Mouse (Mus musculus) kidney, embryonic 16.5 days (tissue): Measurements from ENCODE around the gene Grin2d. TPM values are rescaled to one million over a fixed set of nuclear protein-coding genes. Genes with fewer than 3 reads are reported as not detected.

Source experiments
- ATAC-seq: fragments of 200-750 bp; cut with Nextera tagmentation; 2 replicates; pipeline ENCODE4 v1.8.0; 2017; ENCODE audit warnings: moderate TSS enrichment; ENCODE audit not compliant: low FRiP score, low TSS enrichment
- H3K27ac ChIP-seq: fragments of 300-500 bp; sonication (generic); 2 replicates; pipeline ENCODE4 v1.5.1; 2014; ENCODE audit warnings: low read length
- H3K27me3 ChIP-seq: fragments of 300-500 bp; sonication (generic); 2 replicates; pipeline ENCODE4 v1.6.1; 2014; ENCODE audit warnings: low read length, control low read depth, mixed read lengths; ENCODE audit not compliant: insufficient read depth
- H3K36me3 ChIP-seq: fragments of 300-500 bp; sonication (generic); 2 replicates; pipeline ENCODE4 v1.6.1; 2014; ENCODE audit warnings: low read length, control low read depth, mixed read lengths; ENCODE audit not compliant: insufficient read depth
- H3K4me1 ChIP-seq: fragments of 300-500 bp; sonication (generic); 2 replicates; pipeline ENCODE4 v1.6.1; 2014; ENCODE audit warnings: low read length, control low read depth, mixed read lengths; ENCODE audit not compliant: insufficient read depth
- H3K4me2 ChIP-seq: fragments of 300-500 bp; sonication (generic); replicated peaks from 2 replicates; pipeline ENCODE4 v1.6.1; 2014; ENCODE audit warnings: low read depth, low read length
- H3K4me3 ChIP-seq: fragments of 300-500 bp; sonication (generic); 2 replicates; pipeline ENCODE4 v1.5.1; 2014; ENCODE audit warnings: mild to moderate bottlenecking, low read length
- H3K9ac ChIP-seq: fragments of 300-500 bp; sonication (generic); replicated peaks from 2 replicates; pipeline ENCODE4 v1.6.1; 2014; ENCODE audit warnings: low read length
- H3K9me3 ChIP-seq: fragments of 300-500 bp; sonication (generic); 2 replicates; pipeline ENCODE4 v1.6.1; 2016; ENCODE audit warnings: low read length, control low read depth
- WGBS: fragments of 180-500 bp; shearing (Covaris S2); extraction: QIAGEN DNeasy Blood & Tissue Kit; methylation state at CpG from one replicate; pipeline ENCODE4 v1.1.7; 2014; 5-methylcytosine and 5-hydroxymethylcytosine counted together
- polyA plus RNA-seq: library from polyadenylated mRNA; unstranded; fragments of >200 nt; fragmentation: Nextera tagmentation; extraction: Ambion mirVana; gene quantifications from 2 replicates; pipeline ENCODE4 v1.2.1, GENCODE M21; 2015

Grin2d gene
- polyA plus RNA-seq, 1 experiment from 2014 or later, result 0.25 TPM

DNA sequence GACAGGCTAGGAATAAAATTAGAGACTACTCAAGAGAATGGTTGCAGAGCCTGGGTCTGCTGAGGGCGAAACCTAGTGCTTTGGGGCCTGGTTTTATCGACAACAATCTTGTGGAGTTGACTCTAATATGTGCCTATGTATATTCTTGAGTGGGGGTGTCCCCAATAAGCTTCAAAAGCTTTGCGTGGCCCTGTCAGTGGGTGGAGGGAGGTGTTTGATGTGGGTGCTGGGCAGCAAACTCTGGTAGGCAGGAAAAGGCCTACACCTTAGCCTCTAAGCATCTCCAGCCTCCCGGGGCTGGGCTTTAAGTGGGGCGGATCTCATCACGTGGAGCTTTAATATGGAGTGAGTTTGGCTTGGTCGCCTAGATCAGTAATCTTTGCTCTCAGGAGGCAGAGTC lies 79.2 kb downstream of the Grin2d start:
- WGBS, result 57% methylated on average over 7 of the region's 7 CpGs
- H3K4me1 ChIP-seq, result peaks cover 27% of the 10 kb centered on the region; the same call in 1 of the 2 replicates
- ATAC-seq, result no peak

GRCm38 (mm10) chr7:45798511-45798836 lies 79.7 kb downstream of the Grin2d start:
- no peaks in the 10 kb centered on the region for H3K9me3 ChIP-seq
- no peak overlapping the region for H3K27ac ChIP-seq
- H3K4me1 ChIP-seq, result peaks cover 27% of the 10 kb centered on the region; the same call in 1 of the 2 replicates
- peak overlapping the region; percentile 94 for H3K4me2 ChIP-seq
- H3K36me3 ChIP-seq, result peaks cover 14% of the 10 kb centered on the region; the same call in 1 of the 2 replicates
- no peak for ATAC-seq
- peak overlapping the region; percentile 72 for H3K9ac ChIP-seq
- H3K4me3 ChIP-seq, result peak overlapping the region; percentile 60
- WGBS, result 0% methylated on average over 19 of the region's 19 CpGs
- H3K27me3 ChIP-seq, result peaks cover 15% of the 10 kb centered on the region

More for the DNA sequence above, 79.2 kb downstream of the Grin2d start:
- no peaks in the 10 kb centered on the region for H3K9me3 ChIP-seq
- no peak overlapping the region for H3K9ac ChIP-seq
- peak overlapping the region; percentile 94 for H3K4me2 ChIP-seq
- H3K27me3 ChIP-seq, result peaks cover 15% of the 10 kb centered on the region
- H3K36me3 ChIP-seq, result peaks cover 9% of the 10 kb centered on the region; the same call in 1 of the 2 replicates
- no peak overlapping the region for H3K27ac ChIP-seq
- peak overlapping the region; percentile 60 for H3K4me3 ChIP-seq

DNA sequence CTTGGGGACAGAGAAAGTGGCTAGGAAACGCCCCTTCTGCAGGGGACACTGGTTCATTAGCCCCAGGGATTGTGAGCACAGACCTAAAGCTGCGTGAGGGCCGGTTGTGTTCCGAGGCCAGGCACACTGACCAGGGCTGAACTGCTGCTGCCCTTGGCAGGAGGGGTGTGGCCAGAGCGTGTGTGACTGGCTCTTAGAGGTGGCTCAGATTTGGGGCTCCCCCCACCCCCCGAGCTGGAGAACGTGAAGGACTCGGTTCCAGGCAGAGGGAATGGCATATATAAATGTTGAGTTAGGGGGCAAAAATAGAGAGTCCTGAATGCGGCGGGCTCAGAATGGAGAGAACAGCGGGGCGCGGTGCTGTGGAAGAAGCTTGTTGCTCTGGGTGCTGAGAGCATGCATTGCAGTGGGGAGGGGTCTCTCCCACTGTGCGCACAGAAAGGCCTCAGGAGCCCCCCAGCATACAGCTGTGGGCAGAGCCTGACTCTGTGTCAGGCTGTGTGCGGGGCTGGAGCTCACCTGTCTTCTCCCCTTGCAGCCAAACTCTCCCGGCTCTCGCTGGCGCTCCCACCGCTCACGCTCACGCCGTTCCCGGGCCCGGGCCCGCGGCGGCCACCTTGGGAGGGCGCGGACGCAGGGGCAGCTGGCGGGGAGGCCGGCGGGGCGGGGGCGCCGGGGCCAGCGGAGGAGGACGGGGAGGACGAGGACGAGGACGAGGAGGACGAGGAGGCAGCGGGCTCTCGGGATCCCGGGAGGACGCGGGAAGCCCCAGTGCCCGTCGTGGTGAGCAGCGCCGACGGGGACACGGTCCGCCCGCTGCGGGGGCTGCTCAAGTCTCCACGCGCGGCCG lies 80.3 kb downstream of the Grin2d start:
- Histone ChIP-seq H3K9ac (peak overlapping the region; percentile 72), H3K4me2 (peak overlapping the region; percentile 94), H3K27ac (no peak overlapping the region), H3K9me3 (no peaks in the 10 kb centered on the region), H3K27me3 (peaks cover 15% of the 10 kb centered on the region), H3K36me3 (peaks cover 14% of the 10 kb centered on the region; the same call in 1 of the 2 replicates), H3K4me3 (peak overlapping the region; percentile 60), H3K4me1 (peaks cover 27% of the 10 kb centered on the region; the same call in 1 of the 2 replicates)
- under 1% methylated on average over 50 of the region's 60 CpGs for WGBS
- ATAC-seq, result 0 out of 2 replicates have a peak, but pooled peaks have one; percentile 4

GRCm38 (mm10) chr7:45796950-45797349 lies 81.2 kb downstream of the Grin2d start:
- 65% methylated on average over 6 of the region's 6 CpGs for WGBS
- H3K4me2 ChIP-seq, result no peak overlapping the region
- no peak overlapping the region for H3K27ac ChIP-seq
- no peak overlapping the region for H3K9ac ChIP-seq
- no peak for ATAC-seq
- no peak overlapping the region for H3K4me3 ChIP-seq
- H3K36me3 ChIP-seq, result peaks cover 10% of the 10 kb centered on the region; the same call in 1 of the 2 replicates
- peaks cover 27% of the 10 kb centered on the region; the same call in 1 of the 2 replicates for H3K4me1 ChIP-seq
- no peaks in the 10 kb centered on the region for H3K9me3 ChIP-seq
- H3K27me3 ChIP-seq, result peaks cover 15% of the 10 kb centered on the region

GRCm38 (mm10) chr7:45794971-45795370 lies 83.2 kb downstream of the Grin2d start:
- no peak overlapping the region for H3K27ac ChIP-seq
- 94% methylated on average over 24 of the region's 29 CpGs for WGBS
- no peak for ATAC-seq

GRCm38 (mm10) chr7:45793969-45794585 lies 84.1 kb downstream of the Grin2d start:
- peaks cover 10% of the 10 kb centered on the region for H3K27me3 ChIP-seq
- no peak for ATAC-seq
- no peak overlapping the region for H3K9ac ChIP-seq
- H3K27ac ChIP-seq, result no peak overlapping the region
- peaks cover 18% of the 10 kb centered on the region for H3K36me3 ChIP-seq
- H3K4me3 ChIP-seq, result no peak overlapping the region
- no peaks in the 10 kb centered on the region for H3K9me3 ChIP-seq
- peaks cover 22% of the 10 kb centered on the region; the same call in 1 of the 2 replicates for H3K4me1 ChIP-seq
- H3K4me2 ChIP-seq, result no peak overlapping the region
- WGBS, result 84% methylated on average over 22 of the region's 44 CpGs

More at GRCm38 (mm10) chr7:45794971-45795370, 83.2 kb downstream of the Grin2d start:
- Histone ChIP-seq H3K4me2 (no peak overlapping the region), H3K4me1 (peaks cover 22% of the 10 kb centered on the region; the same call in 1 of the 2 replicates), H3K9me3 (no peaks in the 10 kb centered on the region), H3K36me3 (peaks cover 14% of the 10 kb centered on the region), H3K27me3 (peaks cover 13% of the 10 kb centered on the region), H3K4me3 (no peak overlapping the region), H3K9ac (no peak overlapping the region)

DNA sequence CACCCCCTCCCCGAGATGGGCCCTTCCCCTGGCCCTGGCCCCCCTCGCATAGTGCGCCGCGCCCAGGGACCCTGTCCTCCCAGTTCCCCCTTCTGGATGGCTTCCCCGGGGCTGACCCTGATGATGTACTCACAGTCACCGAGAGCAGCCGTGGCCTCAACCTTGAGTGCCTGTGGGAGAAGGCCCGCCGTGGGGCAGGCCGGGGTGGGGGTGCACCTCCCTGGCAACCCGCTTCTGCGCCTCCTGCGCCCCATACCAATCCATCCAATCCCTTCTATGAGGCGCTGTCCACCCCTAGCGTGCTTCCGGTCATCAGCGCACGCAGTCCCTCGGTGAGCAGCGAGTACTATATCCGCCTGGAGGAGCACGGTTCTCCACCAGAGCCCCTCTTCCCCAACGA lies 84.9 kb downstream of the Grin2d start:
- no peak overlapping the region for H3K9ac ChIP-seq
- H3K27ac ChIP-seq, result no peak overlapping the region
- H3K27me3 ChIP-seq, result 0 out of 2 replicates have a peak, but pooled peaks cover 7% of the 10 kb centered on the region
- peaks cover 18% of the 10 kb centered on the region for H3K36me3 ChIP-seq
- H3K4me1 ChIP-seq, result peaks cover 18% of the 10 kb centered on the region; the same call in 1 of the 2 replicates
- ATAC-seq, result no peak
- no peaks in the 10 kb centered on the region for H3K9me3 ChIP-seq
- no peak overlapping the region for H3K4me2 ChIP-seq
- WGBS, result 90% methylated on average over 24 of the region's 24 CpGs
- H3K4me3 ChIP-seq, result no peak overlapping the region

- Histone ChIP-seq H3K9me3 (no peaks in the 10 kb centered on the region), H3K4me2 (no peak overlapping the region), H3K36me3 (peaks cover 18% of the 10 kb centered on the region), H3K9ac (no peak overlapping the region), H3K4me1 (0 out of 2 replicates have a peak, but pooled peaks cover 7% of the 10 kb centered on the region), H3K27ac (no peak overlapping the region), H3K27me3 (no peaks in the 10 kb centered on the region), H3K4me3 (no peak overlapping the region)
- 73% methylated on average over 17 of the region's 17 CpGs for WGBS
- no peak for ATAC-seq
These were observed 86.3 kb downstream of the Grin2d start for GRCm38 (mm10) chr7:45791756-45792490.

DNA sequence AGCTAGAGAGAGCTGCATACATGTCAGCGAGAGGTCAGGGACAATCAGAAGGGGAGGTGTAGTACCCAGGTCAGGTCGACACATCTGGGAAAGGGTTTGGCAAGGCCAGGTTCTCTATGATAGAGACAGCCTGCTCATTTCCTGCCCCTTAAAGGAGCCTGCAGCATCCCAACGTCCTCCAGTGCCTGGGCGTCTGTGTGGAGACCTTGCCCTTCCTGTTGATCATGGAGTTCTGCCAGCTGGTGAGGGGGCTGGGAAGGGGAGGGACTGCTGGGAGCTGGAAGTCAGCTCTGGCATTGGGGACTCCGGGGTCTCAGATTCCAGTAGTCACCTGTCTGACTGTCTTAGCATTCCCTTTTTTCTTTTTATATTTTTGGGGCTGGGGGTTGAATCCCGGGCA lies 87.5 kb downstream of the Grin2d start:
- Histone ChIP-seq H3K4me2 (no peak overlapping the region), H3K9ac (no peak overlapping the region), H3K27me3 (no peaks in the 10 kb centered on the region), H3K27ac (peak overlapping the region; percentile 4; the same call in 1 of the 2 replicates), H3K4me1 (peaks cover 14% of the 10 kb centered on the region; the same call in 1 of the 2 replicates), H3K9me3 (no peaks in the 10 kb centered on the region), H3K4me3 (no peak overlapping the region), H3K36me3 (peaks cover 18% of the 10 kb centered on the region)
- no peak for ATAC-seq
- WGBS, result 51% methylated on average over 6 of the region's 6 CpGs
